Mouse (Mus musculus) ZHBTc4 (cell line): ENCODE data around the gene Nsf.

Experiments used
- DNase-seq: peaks from one replicate; pipeline ENCODE4 v3.0.0-alpha.2; 2011; ENCODE audit warnings: low read depth, low spot score

The Nsf gene

DNA sequence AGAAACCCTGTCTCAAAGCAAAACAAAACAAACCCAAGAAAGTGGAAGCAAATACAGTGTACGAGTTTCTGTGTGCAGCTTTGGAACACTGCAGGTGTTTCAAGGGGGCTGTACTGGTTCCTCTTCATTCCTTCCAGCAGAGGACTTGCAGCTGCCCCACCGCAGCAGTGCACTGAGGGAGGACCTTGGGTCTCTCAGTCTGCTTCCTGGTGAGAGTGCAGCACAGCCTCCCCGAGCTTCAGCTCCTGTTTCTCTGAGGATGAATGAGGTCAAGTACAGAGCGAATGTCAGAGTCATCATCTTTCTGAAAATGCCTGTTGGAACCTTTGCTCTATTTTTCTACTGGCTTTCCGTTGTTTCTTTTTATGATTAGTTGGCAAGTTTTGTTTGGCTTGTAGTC is 12.5 kb downstream of the Nsf start:
- no peak for DNase-seq

DNA sequence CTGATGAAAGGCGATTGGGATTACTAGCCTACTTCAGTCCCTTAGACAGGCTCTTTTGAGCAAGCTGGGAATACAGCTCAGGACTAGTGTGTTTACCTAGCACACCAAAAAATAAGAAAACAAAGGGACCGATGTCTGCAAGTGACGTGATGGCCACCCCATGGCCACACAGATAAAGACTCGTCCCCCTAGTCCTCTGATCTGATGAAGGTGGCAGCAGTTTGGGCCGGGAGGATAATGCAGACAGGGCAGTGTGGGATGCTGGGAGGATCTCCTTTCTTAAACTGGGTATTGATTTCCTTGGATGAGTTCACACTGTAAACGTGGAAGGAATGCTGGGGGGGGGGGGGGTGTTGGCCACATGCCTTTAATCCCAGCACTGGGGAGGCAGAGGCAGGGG is 13.0 kb downstream of the Nsf start:
- no peak for DNase-seq

DNA sequence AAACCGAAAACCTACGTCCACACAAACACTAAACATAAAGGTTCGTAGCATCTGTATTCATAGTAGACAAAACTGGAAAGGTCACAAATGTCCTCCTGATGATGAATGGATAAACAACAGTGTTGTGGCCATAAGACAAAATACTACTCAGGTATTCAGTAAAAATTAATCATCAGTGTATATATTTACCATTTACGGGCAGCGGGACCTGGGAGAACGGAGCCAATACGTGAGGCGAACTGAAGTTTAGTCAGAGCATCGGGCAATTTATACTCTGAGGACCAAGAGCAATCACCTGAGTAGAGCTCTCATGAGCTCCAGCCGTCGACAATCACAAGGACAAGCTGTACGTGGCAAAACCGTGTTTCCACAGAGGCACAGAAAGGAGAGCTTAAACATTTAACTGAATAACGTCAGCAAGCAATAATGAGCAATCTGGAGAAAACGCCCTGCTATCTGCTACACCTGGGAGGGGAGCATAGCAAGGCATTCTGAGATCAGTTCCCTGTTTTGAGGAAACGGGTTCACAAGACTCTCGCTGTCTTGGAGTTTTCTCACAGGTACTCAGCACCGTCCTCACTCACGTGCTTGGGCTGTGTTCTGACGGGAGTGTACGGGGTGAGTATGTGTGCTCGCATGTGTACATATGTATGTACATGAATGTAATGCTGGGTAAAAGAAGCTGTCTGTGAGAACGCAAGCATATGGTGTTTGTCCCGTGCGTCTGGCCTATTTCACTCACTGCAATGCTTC is 15.7 kb downstream of the Nsf start:
- peak; percentile 46 for DNase-seq

DNA sequence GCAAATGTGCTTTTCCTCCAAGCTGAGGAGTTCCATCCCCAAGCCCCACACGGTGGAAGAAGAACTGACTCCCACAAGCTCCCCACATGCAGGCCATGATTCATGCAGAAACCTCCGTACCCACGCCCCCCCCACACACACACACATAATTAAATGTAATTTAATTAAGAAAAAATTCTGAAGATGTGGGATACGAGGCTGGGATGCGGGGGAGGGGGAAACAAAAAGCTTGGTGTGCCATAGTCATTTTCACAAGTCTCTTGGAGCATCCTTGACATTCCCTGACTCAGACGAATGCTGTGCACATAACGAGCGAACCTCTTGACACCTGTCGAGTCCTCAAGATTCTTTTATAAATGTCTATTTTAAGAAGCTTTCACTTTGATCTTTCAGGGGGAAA is 16.4 kb downstream of the Nsf start:
- DNase-seq = no peak

DNA sequence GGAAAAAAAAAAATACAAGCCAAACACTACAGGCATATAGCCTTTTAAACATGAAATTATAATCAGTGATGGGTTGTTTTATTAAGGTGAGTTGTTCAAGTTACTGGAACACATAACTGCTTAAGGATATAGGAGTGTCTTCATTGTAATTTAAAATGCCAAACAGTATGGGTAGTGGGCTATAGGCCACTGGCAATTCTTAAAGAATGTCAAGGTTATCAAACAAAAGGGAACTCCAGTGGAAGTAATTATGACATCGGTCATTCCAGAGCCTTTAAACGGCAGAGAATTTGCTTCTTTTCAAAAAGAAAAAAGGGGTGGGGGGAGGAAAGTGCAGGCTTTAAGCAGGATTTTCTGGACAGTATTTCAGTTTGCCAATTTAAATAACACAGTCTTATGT is 18.1 kb downstream of the Nsf start:
- peak; percentile 77 for DNase-seq

DNA sequence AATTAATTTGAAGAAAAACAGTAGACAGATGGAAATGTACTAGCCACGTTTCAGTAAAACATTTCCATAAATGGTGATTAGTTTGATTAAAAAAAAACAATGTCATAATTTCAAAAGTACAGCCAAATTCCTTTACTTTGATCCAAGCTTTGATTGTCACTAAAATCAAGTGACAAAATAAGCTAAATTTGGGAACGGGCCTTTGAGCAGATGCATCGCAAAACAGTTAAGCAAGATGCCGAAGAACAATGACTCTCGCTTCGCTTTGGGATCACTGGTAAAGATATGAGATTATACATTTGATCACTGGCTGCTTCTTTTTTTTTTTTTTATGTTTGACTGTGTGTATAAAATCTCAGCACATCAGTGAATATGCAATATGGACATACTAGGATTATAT is 20.0 kb downstream of the Nsf start:
- no peak for DNase-seq

DNA sequence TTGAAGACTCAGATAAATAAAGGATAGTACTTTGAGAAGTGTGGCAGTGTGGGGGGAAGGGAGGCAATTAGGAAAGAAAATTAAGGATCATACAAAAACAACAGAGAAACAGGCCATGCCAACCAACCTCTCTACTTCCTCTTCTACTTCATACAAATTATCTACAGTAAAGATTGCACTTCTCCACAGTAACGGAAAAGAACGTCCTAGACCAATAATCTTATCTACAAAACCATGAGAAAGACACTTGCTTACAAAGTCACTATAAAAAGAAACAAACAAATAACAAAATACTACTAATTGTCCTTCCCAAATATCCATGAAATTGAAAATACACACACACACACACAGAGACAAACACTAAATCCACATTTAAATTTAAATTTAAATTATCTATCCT is 29.9 kb downstream of the Nsf start:
- DNase-seq = no peak

DNA sequence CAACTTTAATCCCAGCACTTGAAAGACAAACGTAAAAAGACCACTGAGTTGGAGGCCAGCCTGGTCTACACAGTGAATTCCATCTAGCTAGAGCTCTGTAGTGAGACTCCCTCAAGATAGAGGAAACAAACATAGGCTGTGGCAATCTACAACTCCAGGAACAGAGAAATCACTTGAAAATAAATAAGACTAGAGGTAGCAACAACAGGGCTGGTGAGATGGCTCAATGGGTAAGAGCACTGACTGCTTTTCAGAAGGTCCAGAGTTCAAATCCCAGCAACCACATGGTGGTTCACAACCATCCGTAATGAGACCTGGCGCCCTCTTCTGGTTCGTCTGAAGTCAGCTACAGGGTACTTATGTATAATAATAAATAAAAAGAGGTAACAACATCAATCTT is 30.6 kb downstream of the Nsf start:
- DNase-seq = no peak

DNA sequence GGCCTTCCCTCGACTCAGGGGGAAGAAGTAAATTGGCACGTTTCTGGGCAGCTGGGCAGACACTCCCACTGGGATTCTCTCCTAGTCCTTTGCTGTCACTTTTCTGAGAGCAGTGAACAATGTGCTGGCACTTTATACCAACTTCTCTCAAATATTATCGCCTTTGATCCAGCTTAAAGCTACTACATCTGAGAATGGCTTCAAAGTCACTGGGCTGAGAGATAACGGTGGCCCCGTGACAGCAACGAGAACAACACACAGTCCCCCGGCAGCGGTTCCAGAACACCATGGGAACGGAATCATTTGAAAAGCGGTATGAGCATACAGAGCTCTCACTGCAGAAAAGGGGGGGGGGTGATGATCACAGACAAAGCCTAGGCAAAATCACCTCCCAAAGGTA is 31.0 kb downstream of the Nsf start:
- DNase-seq = no peak

DNA sequence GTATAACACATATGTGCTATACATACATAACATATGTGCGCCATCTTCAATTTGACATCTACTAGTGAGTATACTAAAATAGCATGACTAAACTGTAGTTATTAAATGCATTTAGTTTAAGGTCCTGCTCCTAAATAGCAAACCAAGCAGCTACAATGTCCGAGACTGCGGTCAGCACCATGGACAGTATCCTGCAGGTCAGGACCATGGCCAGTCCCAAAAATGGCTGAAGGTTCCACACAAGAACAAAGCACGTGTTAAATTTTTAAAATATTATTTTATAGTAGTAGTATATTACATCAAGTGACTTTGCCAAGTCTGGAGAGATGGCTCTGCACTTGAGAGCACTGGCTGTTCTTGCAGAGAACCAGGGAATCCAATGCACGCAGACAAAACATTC is 33.2 kb downstream of the Nsf start:
- peak; percentile 72 for DNase-seq

DNA sequence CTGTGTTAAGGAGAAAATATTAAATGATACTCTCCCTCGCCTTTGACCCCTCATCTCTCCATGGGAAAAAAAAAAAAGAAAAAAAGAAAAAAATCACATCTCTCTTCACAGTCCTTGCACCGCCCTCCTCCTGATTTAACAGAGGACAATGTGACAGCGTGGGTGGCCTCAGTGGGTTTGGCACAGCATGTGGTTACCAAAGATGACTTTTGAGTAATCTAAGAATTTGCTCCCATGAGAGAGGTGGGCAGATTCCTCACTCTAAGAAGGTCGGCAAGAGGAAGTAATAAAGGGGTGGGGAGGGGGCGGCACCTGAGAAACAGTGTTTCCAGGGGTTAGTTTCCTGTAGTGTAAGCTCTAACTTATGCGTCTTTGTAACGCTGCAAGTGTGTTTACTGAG is 37.0 kb downstream of the Nsf start:
- no peak for DNase-seq

DNA sequence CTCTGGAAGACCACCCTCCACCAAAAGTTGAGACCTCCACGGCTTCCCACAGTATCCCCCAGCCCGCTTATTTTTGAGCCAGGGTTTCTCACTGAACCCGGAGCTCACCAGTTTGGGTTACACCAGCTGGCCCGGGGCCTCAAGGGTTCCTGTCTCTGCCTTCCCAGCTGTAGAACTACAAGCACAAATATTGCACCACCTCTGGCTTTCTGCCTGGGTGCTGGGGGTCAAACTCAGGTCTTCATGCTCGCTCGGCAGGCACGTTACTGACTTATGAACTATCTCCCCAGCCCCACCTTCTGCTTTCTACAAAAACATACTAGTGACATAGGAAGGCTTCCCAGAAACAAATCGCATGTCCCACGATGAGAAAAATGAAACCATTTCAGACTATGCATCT is 38.2 kb downstream of the Nsf start:
- DNase-seq = no peak

DNA sequence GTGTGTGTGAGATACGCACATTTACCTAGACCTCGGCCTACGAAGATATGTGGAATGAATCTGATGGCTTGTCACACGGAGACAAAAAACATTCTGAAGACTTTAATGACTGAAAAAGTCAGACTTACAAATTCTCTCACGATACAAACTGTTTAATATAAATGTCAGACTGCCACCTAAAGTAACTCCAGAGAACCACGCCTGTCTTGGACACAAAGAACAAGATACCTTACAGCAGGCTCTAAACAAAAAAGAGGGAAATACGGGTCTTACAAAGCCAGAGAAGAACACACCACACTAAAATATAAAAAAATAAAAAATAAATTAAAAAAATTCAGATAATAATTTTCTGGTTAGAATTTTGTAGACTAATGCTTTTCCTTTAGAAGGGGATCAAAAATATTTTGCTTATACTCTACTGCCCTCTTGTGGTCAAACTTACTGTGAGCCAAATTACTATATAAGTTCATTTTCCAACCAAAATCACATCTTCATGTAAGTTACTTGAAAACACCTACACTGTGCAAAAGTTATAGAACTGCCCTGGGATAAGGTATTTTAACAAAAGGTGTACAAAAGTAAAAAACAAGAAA is 42.8 kb downstream of the Nsf start:
- peak; percentile 73 for DNase-seq

DNA sequence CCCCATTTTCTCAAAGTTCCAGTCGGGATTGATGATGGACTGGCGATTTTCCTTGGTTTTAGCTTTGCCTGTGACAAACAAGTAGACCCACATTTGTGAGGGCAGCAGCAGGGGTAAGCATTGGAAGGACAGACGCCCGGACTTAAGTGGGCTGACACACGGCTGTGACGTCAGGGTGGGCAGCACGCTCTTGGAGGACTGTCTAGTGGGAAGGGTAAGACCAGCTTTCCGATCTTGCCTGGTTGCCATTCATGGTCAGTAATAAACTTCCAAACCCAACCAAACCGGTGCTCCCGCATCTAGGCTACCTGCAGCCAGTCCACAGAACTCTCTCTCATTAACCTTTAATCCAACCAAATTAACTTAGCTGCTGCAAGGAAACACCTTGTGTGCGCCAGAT is 43.3 kb downstream of the Nsf start:
- no peak for DNase-seq

DNA sequence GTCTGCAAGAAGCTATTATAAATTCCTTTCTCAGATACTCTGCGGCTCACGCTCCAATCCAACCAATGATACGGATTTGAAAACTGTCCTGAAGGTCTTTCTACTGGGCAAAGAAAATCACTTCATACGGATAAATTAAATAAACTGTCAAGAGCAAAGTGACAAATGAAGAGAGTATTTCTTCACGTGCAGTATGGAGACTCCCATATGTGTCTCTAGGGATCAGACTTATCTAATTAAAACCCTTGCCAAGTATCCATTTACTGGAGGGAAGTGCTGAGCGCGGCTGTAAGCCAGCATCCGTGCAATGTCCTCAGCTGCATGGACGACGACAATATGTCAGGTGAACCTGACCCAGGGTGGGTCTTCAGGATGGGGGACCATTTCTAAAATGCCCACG is 44.0 kb downstream of the Nsf start:
- no peak for DNase-seq

DNA sequence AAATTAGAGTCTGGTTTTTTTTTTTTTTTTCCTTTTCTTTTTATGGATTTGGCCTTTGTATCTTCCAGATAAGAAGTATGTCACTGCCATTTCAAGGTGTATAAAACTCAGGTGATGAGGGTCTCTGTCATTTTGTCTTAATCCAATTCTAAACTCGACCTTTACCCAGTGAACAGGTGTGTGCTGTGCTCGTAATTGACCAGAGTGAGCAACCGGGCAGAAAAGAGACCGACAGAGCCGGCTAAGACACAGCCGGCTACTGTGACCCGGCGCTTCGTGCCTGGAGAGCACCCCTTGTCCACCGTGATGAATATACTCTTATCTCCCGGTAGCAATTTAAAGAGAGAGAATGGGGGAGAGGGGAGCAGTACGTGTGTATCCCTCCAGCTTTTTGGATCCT is 44.5 kb downstream of the Nsf start:
- no peak for DNase-seq

DNA sequence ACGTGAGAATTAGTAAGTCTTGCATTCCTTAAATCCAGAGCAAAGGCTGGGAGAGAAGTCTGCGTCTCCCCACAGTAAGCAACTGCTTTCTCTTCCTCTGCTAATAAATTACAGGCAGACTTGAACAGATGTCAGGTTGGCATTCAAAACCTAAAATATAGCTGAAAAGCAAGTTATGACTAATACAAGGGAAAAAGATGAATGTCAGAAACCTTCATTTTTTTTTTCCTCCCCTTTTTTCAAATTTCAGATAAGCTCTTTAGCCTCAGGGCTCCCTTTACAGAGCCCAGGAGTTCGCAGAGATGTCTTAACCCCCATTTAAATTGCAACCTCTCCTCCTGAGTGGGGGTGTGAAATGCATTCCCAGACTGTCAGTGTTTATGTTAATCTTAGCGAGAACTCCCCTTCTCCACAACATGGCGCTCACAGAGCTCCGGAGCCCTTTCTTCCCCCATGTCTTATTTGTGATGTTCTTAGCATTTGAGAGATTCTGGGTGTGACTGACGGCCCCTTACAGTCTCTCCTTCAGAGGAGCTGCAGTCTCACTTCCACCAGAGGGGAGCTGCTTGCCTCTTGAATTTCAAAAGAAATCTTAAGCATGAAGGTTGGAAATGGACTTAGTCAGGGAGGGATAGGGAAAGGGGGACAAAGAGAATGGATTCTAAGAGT is 47.7 kb downstream of the Nsf start:
- peak; percentile 39 for DNase-seq

DNA sequence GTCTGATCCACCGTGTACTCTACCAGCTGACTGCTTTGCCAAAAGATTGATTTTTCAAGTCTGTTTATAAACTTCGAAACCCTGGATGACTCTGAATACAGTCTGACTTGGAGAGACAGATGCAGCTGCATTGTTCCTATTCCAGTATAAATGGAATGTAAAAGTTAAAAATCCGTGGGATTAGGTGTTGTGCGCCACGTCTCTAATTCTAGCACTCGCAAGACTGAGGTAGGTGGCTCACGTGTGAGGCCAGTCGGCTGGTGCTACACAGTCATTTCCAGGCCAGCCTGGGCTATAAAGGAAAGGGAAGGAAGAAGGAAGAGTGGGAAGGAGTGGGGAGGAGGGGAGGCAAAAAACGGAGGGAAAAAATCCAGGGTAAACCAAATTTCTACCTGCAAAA is 48.4 kb downstream of the Nsf start:
- DNase-seq = no peak

DNA sequence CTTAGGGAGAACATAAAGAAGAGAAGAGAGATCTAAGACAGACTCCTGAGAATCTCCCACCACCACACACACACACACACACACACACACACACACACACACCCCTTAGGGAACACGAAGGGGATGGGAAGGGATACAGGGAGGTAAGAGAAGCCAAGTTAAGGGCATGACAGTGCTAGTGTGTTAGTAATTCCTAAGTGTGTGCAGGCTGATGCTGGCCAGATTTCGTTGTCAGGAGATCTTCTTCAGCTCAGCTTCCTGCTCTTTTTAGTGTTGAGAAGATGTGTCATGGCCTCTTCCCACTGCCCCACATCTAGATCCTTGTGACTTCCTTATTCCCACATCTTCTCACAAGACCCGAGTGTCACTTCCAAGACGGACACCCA is 52.3 kb downstream of the Nsf start:
- no peak for DNase-seq

DNA sequence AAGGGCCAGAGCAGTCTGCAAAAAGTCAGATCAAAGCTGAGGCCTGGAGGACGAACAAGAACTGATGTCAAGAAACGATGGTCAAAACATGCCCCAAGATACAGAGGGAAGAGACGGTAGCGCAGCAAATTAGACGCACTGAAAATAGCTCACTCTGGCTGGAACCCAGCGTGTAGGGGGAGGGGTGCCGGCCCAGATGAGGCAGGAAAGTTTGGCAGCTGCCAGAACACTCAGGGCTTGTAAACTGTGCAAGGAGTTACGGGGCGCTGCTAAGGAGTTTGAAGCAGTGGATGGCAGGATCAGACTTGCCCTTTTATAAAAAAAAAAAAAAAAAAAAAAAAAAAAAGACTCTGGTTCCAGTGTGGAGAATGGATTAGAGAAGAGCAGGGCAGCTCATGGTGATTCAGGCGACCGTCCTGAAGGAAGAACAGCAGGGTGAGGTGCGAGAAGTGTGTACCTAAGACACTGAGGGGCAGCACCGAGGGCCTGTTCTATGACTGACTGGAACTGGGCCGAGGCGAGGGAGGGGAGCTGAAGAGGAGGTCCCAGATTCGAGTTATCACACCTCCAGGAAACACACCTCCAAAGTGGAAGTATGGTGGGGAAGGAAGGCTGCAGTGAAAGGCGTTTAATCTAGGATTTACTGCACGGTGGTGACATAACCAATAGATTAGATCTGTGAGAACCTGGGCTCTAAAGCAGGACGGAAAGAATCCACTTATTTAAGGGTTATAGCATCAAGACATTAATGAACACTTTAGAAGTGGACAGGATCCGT is 52.9 kb downstream of the Nsf start:
- DNase-seq = no peak

DNA sequence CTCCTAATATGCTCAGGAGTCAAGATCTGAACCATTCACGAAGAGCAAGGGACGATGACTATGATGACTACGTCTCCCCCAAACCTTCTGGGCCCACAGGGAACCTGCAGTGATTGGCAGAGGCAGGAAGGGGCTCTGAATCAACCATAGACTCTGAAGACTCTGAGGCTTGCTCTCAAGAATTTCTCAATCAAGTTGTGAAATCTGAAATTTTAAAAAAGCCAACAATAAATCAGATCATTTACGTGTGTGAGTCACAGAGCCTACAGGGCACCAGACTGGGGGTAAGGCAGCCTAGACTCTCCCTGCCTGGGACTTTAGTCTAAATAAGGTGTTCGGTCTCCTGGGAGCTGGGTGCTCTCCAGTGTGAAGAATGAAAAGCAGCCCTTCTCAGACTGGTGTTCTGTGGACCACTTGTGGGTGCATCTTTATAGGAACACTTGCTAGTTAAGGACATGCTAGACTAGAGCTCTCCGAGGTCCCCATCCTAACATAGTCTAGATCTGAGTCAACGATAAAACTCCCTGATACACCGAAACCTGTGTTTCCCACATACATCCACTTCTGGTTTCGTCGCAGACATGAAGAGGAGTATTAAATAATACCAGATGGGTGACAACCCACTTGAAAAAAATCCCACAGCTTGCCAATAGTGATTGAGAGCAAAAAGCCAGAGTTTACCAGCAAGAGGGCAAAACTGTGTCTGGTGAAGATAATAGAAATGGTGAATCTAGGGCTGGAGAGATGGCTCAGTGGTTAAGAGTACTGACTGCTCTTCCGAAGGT is 56.7 kb downstream of the Nsf start:
- DNase-seq = no peak

DNA sequence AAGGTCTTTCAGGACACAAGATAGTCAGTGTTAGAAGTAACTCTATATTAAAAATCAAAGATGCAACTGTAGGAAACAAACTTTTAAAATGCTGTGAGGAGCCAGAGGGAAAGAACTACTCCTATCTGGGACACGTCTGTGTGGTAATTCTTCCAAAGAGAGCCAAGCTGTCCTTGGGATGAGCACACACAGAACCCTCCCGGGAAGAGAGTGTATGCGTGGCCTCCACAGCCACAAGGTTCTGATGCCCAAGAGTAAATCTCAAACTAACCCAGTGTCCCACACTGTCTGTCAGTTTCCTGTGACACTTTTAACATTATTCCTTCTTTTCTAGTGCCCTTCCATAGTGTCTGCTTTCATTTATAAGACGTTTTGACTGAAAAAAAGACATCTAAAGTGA is 57.8 kb downstream of the Nsf start:
- no peak for DNase-seq
